Mouse (Mus musculus): ENCODE data around the gene Plvap. TPM values are rescaled to one million over a fixed set of nuclear protein-coding genes. Genes with fewer than 3 reads are reported as not detected.

The Plvap gene
- total and polyA plus RNA-seq, 2 experiments from 2014 or later, result 51.6 to 64.8 TPM

GRCm38 (mm10) chr8:71495039-71495438 lies 16.5 kb downstream of the Plvap start:
- peak; percentile 73 for ATAC-seq (ENCODE audit: insufficient read depth, low read depth)
- peak overlapping the region; percentile 50 for H3K4me2 ChIP-seq (ENCODE audit: low read depth, low read length)
- peaks cover 44% of the 10 kb centered on the region for H3K4me1 ChIP-seq (ENCODE audit: control insufficient read depth, insufficient read depth)

GRCm38 (mm10) chr8:71488454-71488853 lies 23.1 kb downstream of the Plvap start:
- no peaks in the 10 kb centered on the region for H3K27me3 ChIP-seq (ENCODE audit: control insufficient read depth, insufficient read depth, low read length)
- H3K9me3 ChIP-seq (replicated peaks; ENCODE audit: control insufficient read depth, low read length), result no peaks in the 10 kb centered on the region
- ATAC-seq (ENCODE audit: insufficient read depth, low read depth) (peak; percentile 85), DNase-seq (ENCODE audit: low spot score) (peak; percentile 93)
- H3K36me3 ChIP-seq (replicated peaks; ENCODE audit: control insufficient read depth, insufficient read depth, low read length), result peaks cover 23% of the 10 kb centered on the region
- peak overlapping the region; percentile 98 for H3K4me2 ChIP-seq (ENCODE audit: low read depth, low read length)
- TF ChIP-seq EP300 (IDR thresholded peaks at IDR 0.05; ENCODE audit: low read depth) (no peak), CTCF (IDR thresholded peaks at IDR 0.05; ENCODE audit: low read depth) (no peak)
- peak overlapping the region; percentile 89 for H3K4me3 ChIP-seq (ENCODE audit: low read depth, low read length)
- H3K9ac ChIP-seq (replicated peaks; ENCODE audit: low read depth, low read length), result peak overlapping the region; percentile 69
- 0% methylated on average over 22 of the region's 22 CpGs for WGBS
- H3K4me1 ChIP-seq (ENCODE audit: control insufficient read depth, insufficient read depth), result peaks cover 10% of the 10 kb centered on the region
- H3K27ac ChIP-seq (ENCODE audit: low read depth), result peak overlapping the region; percentile 90

More at GRCm38 (mm10) chr8:71495039-71495438, 16.5 kb downstream of the Plvap start:
- no peaks in the 10 kb centered on the region for H3K9me3 ChIP-seq (replicated peaks; ENCODE audit: control insufficient read depth, low read length)
- H3K9ac ChIP-seq (replicated peaks; ENCODE audit: low read depth, low read length), result no peak overlapping the region
- TF ChIP-seq EP300 (IDR thresholded peaks at IDR 0.05; ENCODE audit: low read depth) (no peak), CTCF (IDR thresholded peaks at IDR 0.05; ENCODE audit: low read depth) (peak; percentile 78)
- H3K27ac ChIP-seq (ENCODE audit: low read depth), result peak overlapping the region; percentile 54
- H3K27me3 ChIP-seq (ENCODE audit: control insufficient read depth, insufficient read depth, low read length), result no peaks in the 10 kb centered on the region
- peak; percentile 79 for DNase-seq (ENCODE audit: low spot score)
- H3K36me3 ChIP-seq (replicated peaks; ENCODE audit: control insufficient read depth, insufficient read depth, low read length), result peaks cover 23% of the 10 kb centered on the region
- WGBS, result 8% methylated on average over 15 of the region's 16 CpGs
- H3K4me3 ChIP-seq (ENCODE audit: low read depth, low read length), result peak overlapping the region; percentile 24; the same call in 1 of the 2 replicates

DNA sequence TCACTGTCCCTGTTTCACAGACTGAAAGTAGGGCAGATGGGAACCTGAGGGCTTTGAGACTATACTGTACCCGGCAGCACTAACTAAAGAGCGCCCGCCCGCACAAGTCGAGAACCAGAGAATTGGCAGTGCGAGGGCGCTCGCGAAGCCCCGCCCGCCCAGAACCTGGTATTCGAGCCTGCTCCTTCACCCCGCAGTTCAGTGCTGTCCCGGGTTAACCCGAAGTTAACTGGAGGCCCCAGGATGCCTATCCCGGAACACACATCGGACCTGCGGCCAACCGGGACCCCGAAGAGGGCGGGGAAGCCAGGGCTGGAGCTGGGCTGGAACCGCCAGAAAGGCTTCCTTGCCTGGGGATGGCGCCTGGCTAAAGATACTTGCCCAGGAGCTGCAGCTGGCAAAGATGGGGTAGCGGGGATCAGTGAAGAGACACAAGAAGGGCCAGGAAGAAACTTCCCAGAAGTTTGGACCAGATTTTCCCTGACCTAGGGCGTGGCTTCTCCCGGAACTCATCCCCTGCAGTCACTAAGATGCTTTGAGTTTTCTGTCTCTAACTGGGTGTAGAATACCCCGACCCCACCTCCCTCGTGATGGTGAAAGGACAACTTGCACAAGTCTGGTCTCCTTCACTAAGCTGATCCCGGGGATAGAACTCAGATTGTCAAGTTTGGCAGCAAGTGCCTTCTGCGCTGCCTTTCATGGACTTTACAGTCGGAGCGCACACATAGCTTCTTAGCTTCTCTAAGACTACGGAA lies 23.7 kb downstream of the Plvap start, which contains the start of gene Gtpbp3:
Gene Gtpbp3, plus strand, starts transcription at position 413 of the 755 bp plus-strand sequence.
- Histone ChIP-seq H3K9ac (replicated peaks; ENCODE audit: low read depth, low read length) (peak within 1 kb of the TSS; percentile 69), H3K4me1 (ENCODE audit: control insufficient read depth, insufficient read depth) (peaks cover 10% of the 10 kb centered on the region), H3K9me3 (replicated peaks; ENCODE audit: control insufficient read depth, low read length) (no peaks in the 10 kb centered on the region), H3K36me3 (replicated peaks; ENCODE audit: control insufficient read depth, insufficient read depth, low read length) (peaks cover 23% of the 10 kb centered on the region), H3K4me3 (ENCODE audit: low read depth, low read length) (peak within 1 kb of the TSS; percentile 89), H3K27me3 (ENCODE audit: control insufficient read depth, insufficient read depth, low read length) (no peaks in the 10 kb centered on the region), H3K4me2 (ENCODE audit: low read depth, low read length) (peak within 1 kb of the TSS; percentile 98), H3K27ac (ENCODE audit: low read depth) (peak within 1 kb of the TSS; percentile 90)
- TF ChIP-seq CTCF (IDR thresholded peaks at IDR 0.05; ENCODE audit: low read depth), result no peak; the same call in 1 of the 2 replicates
- no peak for TF ChIP-seq EP300 (IDR thresholded peaks at IDR 0.05; ENCODE audit: low read depth)
- WGBS, result under 1% methylated on average over 33 of the region's 33 CpGs
- DNase-seq (ENCODE audit: low spot score), result peak; percentile 75
- peak; percentile 54 for ATAC-seq (ENCODE audit: insufficient read depth, low read depth)

GRCm38 (mm10) chr8:71486136-71486529 lies 25.4 kb downstream of the Plvap start:
- 19% methylated on average over 7 of the region's 7 CpGs for WGBS
- H3K27ac ChIP-seq (ENCODE audit: low read depth), result no peak overlapping the region

DNA sequence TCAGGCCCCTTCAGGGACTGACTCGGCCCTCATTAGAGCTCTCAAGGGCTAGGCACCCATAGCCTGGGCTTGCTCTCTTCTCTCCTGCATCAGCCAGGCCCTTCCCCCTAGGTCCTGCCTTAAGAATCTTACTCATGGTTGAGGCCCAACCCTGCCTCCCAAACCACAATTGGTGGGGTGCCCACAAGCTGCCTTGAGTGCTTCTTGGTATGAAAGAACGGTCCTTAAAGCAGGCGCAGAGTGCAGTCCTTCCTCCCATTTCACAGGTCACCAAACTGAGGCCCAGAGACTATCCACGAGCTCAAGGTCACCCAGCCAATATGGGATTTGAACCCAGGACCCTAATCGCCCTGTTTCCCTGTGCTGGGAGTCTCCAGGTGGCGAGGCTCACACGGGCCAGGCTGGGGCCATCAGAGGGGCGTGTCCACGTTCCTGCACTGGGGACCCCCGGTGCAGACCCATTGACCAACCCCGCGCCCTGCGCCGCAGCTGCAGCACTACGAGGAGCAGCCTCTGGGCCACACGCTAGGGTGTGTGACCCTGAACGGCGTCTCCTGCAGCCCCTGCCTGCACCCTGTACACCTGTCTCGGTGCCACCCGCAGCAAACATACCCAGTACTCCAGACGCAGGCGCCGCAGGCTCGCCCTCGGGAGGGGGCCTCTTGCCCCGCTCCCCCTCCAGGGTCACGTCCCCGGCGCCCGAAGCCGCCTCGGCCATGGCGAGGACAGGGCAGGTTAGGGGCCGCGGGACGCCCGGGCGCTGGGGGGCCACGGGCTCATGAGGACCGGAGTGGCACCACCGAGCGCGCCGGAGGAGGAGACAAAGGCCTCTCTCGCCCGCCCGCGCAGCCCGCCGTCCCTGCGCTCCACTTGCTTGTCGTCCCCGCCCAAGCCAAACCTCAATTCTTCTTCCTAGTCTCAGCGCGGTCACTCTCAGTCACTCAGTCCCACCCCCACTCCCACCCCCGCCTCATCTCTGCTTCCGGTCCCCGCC lies 26.1 kb downstream of the Plvap start, which contains the start of gene Ano8:
Gene Ano8, minus strand, starts transcription at position 822 of the 994 bp plus-strand sequence.
- WGBS, result 7% methylated on average over 50 of the region's 58 CpGs
- peak; percentile 92 for DNase-seq (ENCODE audit: low spot score)

More at GRCm38 (mm10) chr8:71486136-71486529, 25.4 kb downstream of the Plvap start:
- DNase-seq (ENCODE audit: low spot score) (no peak), ATAC-seq (ENCODE audit: insufficient read depth, low read depth) (no peak)
- H3K27me3 ChIP-seq (ENCODE audit: control insufficient read depth, insufficient read depth, low read length), result no peaks in the 10 kb centered on the region
- peak overlapping the region; percentile 73 for H3K4me3 ChIP-seq (ENCODE audit: low read depth, low read length)
- peaks cover 10% of the 10 kb centered on the region for H3K4me1 ChIP-seq (ENCODE audit: control insufficient read depth, insufficient read depth)
- peak overlapping the region; percentile 94 for H3K4me2 ChIP-seq (ENCODE audit: low read depth, low read length)
- no peak overlapping the region for H3K9ac ChIP-seq (replicated peaks; ENCODE audit: low read depth, low read length)
- peaks cover 7% of the 10 kb centered on the region; the same call in 1 of the 2 replicates for H3K36me3 ChIP-seq (replicated peaks; ENCODE audit: control insufficient read depth, insufficient read depth, low read length)
- no peak for TF ChIP-seq CTCF (IDR thresholded peaks at IDR 0.05; ENCODE audit: low read depth)
- TF ChIP-seq EP300 (IDR thresholded peaks at IDR 0.05; ENCODE audit: low read depth), result no peak
- H3K9me3 ChIP-seq (replicated peaks; ENCODE audit: control insufficient read depth, low read length), result no peaks in the 10 kb centered on the region

More for the DNA sequence above, 26.1 kb downstream of the Plvap start, which contains the start of gene Ano8:
- Histone ChIP-seq H3K4me1 (ENCODE audit: control insufficient read depth, insufficient read depth) (peaks cover 10% of the 10 kb centered on the region), H3K9ac (replicated peaks; ENCODE audit: low read depth, low read length) (peak within 1 kb of the TSS; percentile 64), H3K27ac (ENCODE audit: low read depth) (peak within 1 kb of the TSS; percentile 40; the same call in 1 of the 2 replicates), H3K4me2 (ENCODE audit: low read depth, low read length) (peak within 1 kb of the TSS; percentile 94), H3K4me3 (ENCODE audit: low read depth, low read length) (peak within 1 kb of the TSS; percentile 73), H3K36me3 (replicated peaks; ENCODE audit: control insufficient read depth, insufficient read depth, low read length) (no peaks in the 10 kb centered on the region), H3K27me3 (ENCODE audit: control insufficient read depth, insufficient read depth, low read length) (no peaks in the 10 kb centered on the region), H3K9me3 (replicated peaks; ENCODE audit: control insufficient read depth, low read length) (no peaks in the 10 kb centered on the region)
- TF ChIP-seq CTCF (IDR thresholded peaks at IDR 0.05; ENCODE audit: low read depth) (no peak), EP300 (IDR thresholded peaks at IDR 0.05; ENCODE audit: low read depth) (no peak)
- peak; percentile 73 for ATAC-seq (ENCODE audit: insufficient read depth, low read depth)

All from heart, postnatal 0 days (tissue).